Mouse (Mus musculus) central nervous system, embryonic 11.5 days (tissue): Measurements from ENCODE around the gene Copb2. TPM values are rescaled to one million over a fixed set of nuclear protein-coding genes. Genes with fewer than 3 reads are reported as not detected.

Experiments used
- polyA plus RNA-seq: library from polyadenylated mRNA; depleted of rRNA; stranded (reverse); fragments of >200 nt; gene quantifications from 2 replicates; pipeline ENCODE4 v1.2.3, GENCODE M21; 2012; rRNA removed

Copb2 gene
- polyA plus RNA-seq: 131 and 152 TPM in 2 replicates

GRCm38 (mm10) chr9:98563137-98564126, at the start of gene Copb2:
TSS of gene Copb2 (plus strand) at chr9:98563721.

GRCm38 (mm10) chr9:98601156-98601836, 37.8 kb downstream of the Copb2 start, which contains the start of gene Mrps22:
TSS of gene Mrps22 (minus strand) at chr9:98601660.

Other genes with a start within 250 kb of the Copb2 start
- gene Rbp1, start 140.8 kb upstream of the Copb2 start, polyA plus RNA-seq: 59.7 and 86.4 TPM in 2 replicates
- gene Rbp2, start 77.6 kb upstream of the Copb2 start, polyA plus RNA-seq: 0.77 and 0.98 TPM in 2 replicates
- gene Mrps22, start 37.9 kb downstream of the Copb2 start, polyA plus RNA-seq: 46.8 and 58.5 TPM in 2 replicates